Mouse (Mus musculus): Measurements from ENCODE around the gene Slc4a1. TPM values are rescaled to one million over a fixed set of nuclear protein-coding genes. Genes with fewer than 3 reads are reported as not detected.
A peak's percentile ranks its signal among the peaks of the same experiment; 100 is the strongest.
"Not testable (repeated sequence)": the region's sequence is repeated elsewhere in the genome, so short reads cannot be mapped to it uniquely, and the experiment has no call there.

Gene Slc4a1
- under 1 TPM in 1 of 2 experiments, not detected in 1; 0.07 TPM for total RNA-seq (2021)
- long read RNA-seq, experiment 1: 0 reads
- long read RNA-seq, experiment 2: 0 reads

GRCm38 (mm10) chr11:102366103-102366502, at the start of gene Slc4a1:
Slc4a1 (minus strand) TSS chr11:102366203.
- DNase-seq (ENCODE audit: low spot score): not testable (repeated sequence)

- DNase-seq (ENCODE audit: low spot score): no peak
Measured at GRCm38 (mm10) chr11:102415034-102415802, 49.2 kb upstream of the Slc4a1 start.

GRCm38 (mm10) chr11:102413059-102413458, 47.1 kb upstream of the Slc4a1 start:
- no peak for DNase-seq (ENCODE audit: low spot score)

- DNase-seq (ENCODE audit: low spot score): peak; percentile 94
Measured at GRCm38 (mm10) chr11:102411704-102412103, 45.7 kb upstream of the Slc4a1 start.

GRCm38 (mm10) chr11:102411061-102411460, 45.1 kb upstream of the Slc4a1 start:
- no peak for DNase-seq (ENCODE audit: low spot score)

GRCm38 (mm10) chr11:102410345-102410744, 44.3 kb upstream of the Slc4a1 start:
- not testable (repeated sequence) for DNase-seq (ENCODE audit: low spot score)

GRCm38 (mm10) chr11:102409795-102410330, 43.9 kb upstream of the Slc4a1 start:
- DNase-seq (ENCODE audit: low spot score): no peak

GRCm38 (mm10) chr11:102408888-102409794, 43.1 kb upstream of the Slc4a1 start:
- no peak for DNase-seq (ENCODE audit: low spot score)

GRCm38 (mm10) chr11:102408344-102408876, 42.4 kb upstream of the Slc4a1 start:
- peak; percentile 99 for DNase-seq (ENCODE audit: low spot score)

- DNase-seq (ENCODE audit: low spot score): no peak
Measured at GRCm38 (mm10) chr11:102407834-102408215, 41.8 kb upstream of the Slc4a1 start, which contains the start of gene Slc25a39. Slc25a39 (minus strand) TSS chr11:102407946.

GRCm38 (mm10) chr11:102406900-102407833, 41.2 kb upstream of the Slc4a1 start:
- peak; percentile 91 for DNase-seq (ENCODE audit: low spot score)

GRCm38 (mm10) chr11:102406401-102406800, 40.4 kb upstream of the Slc4a1 start:
- DNase-seq (ENCODE audit: low spot score): no peak

GRCm38 (mm10) chr11:102405544-102406285, 39.7 kb upstream of the Slc4a1 start:
- no peak for DNase-seq (ENCODE audit: low spot score)

GRCm38 (mm10) chr11:102404161-102405010, 38.4 kb upstream of the Slc4a1 start:
- no peak for DNase-seq (ENCODE audit: low spot score)

GRCm38 (mm10) chr11:102403657-102404056, 37.7 kb upstream of the Slc4a1 start:
- no peak for DNase-seq (ENCODE audit: low spot score)

- no peak for DNase-seq (ENCODE audit: low spot score)
Measured at GRCm38 (mm10) chr11:102401898-102402500, 36.0 kb upstream of the Slc4a1 start.

GRCm38 (mm10) chr11:102400513-102401084, 34.6 kb upstream of the Slc4a1 start:
- no peak for DNase-seq (ENCODE audit: low spot score)

- no peak for DNase-seq (ENCODE audit: low spot score)
Measured at GRCm38 (mm10) chr11:102399610-102400072, 33.6 kb upstream of the Slc4a1 start.
